Mouse (Mus musculus) urinary bladder, adult 2 months (tissue): ENCODE results near the gene Foxp1. TPM values are rescaled to one million over a fixed set of nuclear protein-coding genes. Genes with fewer than 3 reads are reported as not detected.

Source experiments
- DNase-seq: peaks from one replicate; pipeline ENCODE4 v3.0.0; 2022; ENCODE audit warnings: low spot score
- polyA plus RNA-seq: library from polyadenylated mRNA; depleted of rRNA; stranded (reverse); fragments of >200 nt; gene quantifications from 2 replicates; pipeline ENCODE4 v1.2.3, GENCODE M21; 2012

Foxp1 gene
- polyA plus RNA-seq, 1 experiment, result 46.5 TPM

DNA sequence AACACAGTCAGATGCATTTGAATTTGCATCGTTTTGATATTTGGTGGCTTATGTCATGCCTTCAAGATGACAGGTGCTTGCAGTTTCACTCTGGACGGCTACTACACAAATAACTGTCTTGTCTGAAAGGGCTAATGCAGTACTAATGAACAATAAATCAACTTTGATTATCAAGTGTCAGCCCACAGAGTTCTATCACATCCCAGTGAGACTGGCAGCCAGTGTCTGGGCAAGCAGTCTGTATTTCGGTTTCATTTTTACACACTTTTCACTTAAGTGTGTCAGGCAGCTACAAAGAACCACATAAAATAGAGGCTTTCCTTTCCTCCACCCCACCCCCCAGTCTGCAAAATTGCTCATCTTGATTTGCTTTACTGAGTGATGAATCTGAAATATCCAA is 496.5 kb downstream of the Foxp1 start:
- DNase-seq, result no peak

- no peak for DNase-seq
Observed at GRCm38 (mm10) chr6:99024588-99024987, 497.9 kb downstream of the Foxp1 start.

GRCm38 (mm10) chr6:99020570-99021444 is 501.7 kb downstream of the Foxp1 start:
- DNase-seq, result no peak

DNA sequence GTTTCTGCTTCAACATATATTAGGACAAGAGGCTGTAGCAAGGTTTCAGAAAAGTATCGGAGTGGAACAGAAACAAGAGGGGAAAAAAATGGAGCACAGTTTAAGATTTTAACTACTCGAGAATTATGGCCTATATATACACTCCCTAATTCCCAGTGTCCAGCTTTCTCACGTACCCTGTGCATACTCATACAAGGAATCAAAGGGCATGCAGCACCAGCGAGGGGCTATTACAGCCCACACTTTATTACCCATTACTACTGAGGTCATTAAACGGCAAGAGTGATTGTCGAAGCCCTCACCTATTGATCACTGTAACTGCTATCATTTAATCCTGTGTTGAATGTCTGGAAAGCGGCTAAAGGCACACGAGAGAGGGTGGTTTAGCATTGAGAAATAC is 502.8 kb downstream of the Foxp1 start:
- no peak for DNase-seq

DNA sequence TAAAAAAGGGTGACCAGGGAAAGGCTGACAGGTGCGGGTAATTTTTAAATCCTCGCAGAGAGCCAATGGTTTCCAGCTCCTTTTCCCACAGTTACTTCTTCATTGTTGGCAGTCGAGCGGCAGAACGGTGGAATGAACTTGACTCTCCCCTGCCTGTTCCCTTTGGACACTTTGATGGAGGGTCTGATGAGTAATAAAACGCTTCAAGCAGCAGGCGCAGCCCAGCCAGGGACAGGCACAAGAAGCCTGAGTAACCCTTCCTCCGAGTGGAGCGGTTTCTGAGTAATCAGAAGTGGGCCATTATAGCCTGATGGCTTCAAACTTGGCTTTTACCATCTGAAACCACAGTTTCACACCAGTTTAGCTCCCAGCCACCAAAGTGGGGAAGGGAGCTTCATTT is 503.3 kb downstream of the Foxp1 start:
- no peak for DNase-seq

GRCm38 (mm10) chr6:99013866-99014502 is 508.5 kb downstream of the Foxp1 start:
- no peak for DNase-seq

DNA sequence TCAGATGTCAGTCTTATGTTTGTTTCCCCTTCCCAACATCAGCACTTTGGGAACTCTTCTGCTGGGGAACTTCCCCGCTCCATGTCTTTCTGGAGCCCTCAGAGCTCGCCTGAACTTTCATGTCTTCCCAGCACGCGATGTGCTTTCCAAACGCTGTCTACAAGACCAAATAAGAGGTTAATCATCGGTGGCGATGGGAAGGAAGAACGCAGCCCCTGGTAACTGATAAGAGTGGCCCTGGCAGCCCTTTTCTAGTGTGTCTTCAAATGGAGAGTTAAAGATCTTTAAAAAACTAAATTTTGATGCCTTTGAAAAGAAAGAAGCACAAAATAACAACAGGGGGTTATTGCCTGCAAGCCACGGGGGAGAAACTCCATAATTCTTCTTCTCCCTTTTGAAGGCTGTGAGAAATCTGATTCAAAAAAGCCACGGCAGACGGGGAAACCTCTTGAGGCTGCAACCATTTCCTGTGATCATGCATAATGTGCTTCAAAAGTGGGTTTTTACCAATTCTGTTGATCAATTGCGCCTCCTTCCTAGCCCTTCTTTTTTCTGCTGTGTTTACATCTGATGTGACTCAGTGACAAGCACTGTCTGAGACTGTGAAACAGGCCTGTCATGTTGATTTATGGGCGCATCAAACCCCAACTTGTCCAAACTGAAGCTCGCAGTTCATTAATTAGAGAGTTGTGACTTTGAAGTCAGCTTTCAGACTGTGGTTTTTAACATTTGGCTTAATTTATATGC is 509.2 kb downstream of the Foxp1 start:
- DNase-seq, result no peak

DNA sequence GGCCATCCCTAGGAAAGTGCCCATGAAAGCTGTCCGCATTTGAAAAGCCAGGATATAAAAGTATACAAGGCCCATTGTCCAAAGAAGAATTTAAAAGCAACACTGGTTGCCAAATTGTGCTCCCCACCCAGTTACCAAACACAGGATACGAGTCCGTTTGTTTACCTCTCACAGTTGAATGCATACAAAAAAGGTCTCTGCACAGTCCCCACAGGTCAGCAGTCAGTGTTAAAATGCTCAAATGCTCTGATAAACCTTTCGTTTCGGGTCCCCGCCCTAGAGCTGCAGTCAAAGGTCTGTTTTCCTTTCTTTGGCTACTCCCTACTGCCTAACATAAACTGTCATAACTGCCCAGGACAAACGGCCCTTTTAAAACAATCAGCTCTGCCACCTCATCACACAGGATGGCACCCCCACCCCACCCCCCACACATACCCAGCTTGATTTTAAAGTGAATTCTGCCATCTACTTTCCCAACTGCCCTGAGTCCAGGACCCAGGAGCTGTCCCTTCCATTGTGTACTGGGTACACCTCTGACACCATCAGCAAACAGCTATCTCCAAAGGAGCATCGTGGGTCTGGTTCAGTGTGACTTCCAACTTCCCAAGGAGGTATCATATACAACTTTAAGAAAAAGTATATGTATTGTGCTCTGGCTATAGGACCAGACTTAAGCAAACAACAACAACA is 510.5 kb downstream of the Foxp1 start:
- DNase-seq, result no peak

GRCm38 (mm10) chr6:99009771-99010170 is 512.8 kb downstream of the Foxp1 start:
- no peak for DNase-seq

DNA sequence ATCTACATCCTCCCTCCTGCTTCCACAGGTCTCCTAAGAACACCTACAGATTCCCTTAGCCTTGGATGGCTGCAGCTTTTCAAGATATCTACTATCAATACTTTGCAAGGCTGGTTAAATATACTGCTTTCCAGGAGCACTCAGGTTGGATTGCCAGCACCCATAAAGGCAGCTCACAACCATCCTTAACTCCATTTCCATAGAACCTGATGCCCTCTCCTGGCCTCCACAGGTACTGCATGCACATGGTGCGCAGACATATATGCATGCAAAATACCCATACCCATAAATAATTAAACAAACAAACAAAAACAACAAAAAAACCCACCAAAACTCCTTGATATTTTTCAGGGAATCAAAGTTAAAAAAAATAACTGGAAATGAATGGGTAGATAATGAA is 514.0 kb downstream of the Foxp1 start:
- DNase-seq, result no peak

DNA sequence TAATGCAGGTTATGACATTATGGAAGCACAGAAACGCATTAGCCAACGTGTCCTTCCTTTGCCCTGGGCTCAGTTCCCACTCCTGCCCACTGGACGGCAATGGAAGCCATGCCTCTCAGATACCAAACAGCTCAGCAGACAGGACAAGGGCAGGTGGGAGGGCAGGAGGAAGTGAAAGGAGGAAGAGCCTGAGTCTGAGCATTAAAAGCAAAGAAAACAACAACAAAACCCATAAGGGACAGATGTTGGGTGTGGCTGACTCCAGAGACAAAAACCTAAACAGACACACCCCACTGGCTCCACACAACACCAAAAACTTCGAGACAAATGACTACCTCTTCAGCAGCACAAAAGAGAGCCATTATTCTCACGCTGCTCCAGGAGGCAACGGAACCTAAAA is 515.0 kb downstream of the Foxp1 start:
- DNase-seq, result no peak

DNA sequence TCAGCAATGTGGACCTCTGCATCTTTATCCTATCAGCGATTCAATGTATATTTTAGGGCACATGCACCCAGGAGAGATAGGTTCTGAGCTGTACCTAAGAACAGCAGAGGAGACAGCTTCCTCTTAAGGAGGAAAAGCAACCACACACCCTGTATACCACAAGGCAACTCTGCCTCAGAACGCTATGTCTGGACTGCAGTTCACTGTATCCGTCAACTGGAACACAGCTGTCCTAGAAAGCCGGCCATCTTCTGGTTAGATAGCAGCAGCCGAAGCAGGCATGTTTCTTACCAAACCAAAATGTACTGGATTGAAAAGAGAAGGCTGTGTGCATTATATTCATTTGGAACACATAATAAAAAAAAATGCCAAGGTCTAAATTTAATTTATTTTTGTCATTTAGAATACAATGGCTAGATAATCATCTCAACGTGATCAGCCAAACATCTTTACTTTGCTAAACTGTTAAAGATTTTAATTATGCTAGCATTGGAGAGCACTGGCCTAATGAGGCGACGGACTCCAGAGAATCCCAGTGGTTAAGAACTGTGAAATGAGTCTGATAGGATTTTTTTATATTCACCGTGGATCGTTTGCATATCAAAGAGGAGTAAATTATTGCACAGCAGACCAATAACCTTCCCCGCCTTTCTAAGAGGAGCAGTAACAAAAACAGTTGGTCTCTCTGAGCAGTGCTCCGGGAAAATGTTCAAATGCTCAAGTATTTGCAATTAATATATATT is 518.1 kb downstream of the Foxp1 start:
- no peak for DNase-seq

GRCm38 (mm10) chr6:99003108-99003709 is 519.3 kb downstream of the Foxp1 start:
- no peak for DNase-seq

DNA sequence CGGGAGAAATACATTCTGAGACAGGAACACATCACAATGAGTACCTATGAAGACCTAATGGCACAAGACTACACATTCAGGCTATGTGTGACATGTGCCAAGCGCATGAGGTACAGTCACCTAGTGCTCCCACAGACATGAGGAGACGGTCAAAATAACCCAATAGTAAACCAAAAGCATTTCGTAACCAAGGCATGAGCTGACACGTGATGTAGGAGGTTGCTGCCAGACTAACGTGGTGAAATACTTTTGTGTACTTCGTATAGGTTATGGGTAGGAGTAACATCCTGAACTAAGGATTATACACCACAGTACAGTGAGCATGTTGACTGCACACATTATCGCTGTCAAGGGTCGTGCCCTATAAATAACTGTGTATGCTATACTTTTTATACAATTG is 520.9 kb downstream of the Foxp1 start:
- no peak for DNase-seq

DNA sequence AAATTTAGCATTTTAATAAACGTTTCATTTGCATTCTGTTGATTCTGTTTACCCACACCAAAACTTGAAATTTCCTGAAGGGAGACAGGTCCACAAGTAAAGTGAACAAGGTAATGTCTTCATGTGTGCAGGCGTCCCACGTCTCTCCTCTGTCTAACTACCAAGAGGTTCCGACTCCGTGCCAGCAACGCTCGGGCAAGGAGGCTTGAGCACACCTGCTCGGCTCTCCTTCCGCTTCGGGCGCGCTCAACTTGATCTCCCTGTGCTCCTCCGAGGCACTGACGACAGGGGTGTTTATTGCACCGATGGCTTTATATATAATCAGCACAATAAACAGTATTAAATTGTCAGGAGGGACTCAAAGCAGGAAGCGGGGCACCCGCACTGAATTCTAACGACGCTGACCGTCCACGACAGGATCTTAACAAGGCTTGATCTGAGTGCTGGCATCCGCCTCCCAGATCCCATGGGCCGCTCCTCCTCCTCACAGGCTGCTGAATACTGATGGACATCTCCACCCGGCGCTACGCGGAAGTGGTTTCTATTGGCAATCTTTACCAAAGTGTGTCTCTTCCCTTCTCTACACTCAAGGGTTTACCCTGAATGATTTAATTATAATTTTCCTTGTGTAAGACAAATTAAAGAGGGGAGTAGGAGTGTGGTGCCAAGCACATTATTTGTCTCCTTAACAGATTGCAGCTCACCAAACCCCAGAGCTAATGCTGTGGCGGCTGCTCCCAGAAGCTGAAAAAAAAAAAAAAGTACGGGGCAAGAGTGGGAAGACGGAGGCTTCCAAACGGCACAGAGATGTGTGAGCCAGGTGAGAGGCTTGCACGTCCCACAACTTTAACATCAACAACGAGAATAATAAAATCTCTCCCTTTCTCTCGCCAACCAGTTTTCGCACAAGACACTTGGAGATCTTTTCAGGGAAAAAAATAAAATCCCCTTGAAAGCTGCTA is 523.3 kb downstream of the Foxp1 start:
- DNase-seq, result no peak

DNA sequence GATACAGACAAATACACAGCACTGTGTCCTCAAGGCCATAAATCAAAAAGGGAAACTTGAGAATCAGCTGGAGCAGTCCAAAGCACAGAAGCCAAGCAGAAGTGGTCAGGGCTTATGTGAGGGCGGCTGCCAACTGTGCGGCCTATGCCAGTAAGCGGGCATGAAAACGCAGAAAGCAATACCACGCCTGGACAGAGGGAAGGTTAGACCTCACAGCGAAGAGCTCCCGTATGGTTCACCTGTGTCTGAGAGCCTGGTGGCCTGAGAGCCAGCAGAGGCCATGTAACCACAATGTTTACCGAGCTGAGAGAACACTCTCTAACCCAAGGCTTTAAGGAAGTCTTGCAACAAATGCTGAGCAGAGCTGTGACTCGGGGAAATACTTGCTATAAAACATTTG is 524.8 kb downstream of the Foxp1 start:
- no peak for DNase-seq

- no peak for DNase-seq
Observed at GRCm38 (mm10) chr6:98996822-98997221, 525.7 kb downstream of the Foxp1 start.

DNA sequence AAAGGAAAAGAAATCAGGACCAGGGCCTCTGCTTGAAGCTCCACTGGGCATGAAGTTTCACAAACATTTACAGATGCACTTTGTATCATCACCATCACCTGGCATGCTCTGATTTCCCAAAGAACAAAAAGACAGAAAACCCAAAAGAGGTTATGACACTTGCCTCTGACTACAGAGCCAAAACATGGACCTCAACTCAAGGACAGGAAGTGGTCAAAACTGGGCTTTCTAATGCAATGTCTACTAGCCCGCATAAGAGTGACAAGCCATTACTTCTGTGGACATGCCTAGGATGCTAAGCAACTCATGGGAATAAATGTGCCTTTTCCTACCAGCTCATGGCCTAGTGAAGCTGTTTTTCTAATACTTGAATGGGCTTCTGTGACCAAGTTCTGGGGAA is 526.2 kb downstream of the Foxp1 start:
- DNase-seq, result no peak

DNA sequence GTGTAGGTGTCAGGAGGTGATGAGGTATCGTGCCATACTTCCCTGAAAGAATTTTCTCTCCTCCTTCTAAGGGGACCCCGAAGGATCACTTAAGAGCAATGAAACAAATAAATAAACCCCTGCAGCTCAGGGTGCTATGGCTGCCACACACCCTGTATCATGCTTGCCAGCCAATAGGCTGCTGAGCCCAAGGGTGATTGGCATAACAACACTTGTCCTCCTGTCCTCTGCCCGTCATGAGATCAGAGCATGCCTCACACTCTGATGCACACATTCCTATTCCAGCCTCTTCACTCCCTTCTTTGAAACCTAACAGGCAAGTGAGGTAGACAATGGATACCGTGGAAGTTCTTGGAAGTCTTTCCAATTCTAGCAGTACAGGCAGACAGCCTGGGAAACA is 526.8 kb downstream of the Foxp1 start:
- DNase-seq, result no peak

- DNase-seq, result no peak
Observed at GRCm38 (mm10) chr6:98994902-98995301, 527.6 kb downstream of the Foxp1 start.
